Mouse (Mus musculus): ENCODE measurements around the gene Atp5f1.

GRCm38 (mm10) chr3:105974174-105974573 is 14.3 kb upstream of the Atp5f1 start:
- no peak for TF ChIP-seq JUND (IDR thresholded peaks at IDR 0.05; ENCODE audit: low read depth, low read length)
- no peak for TF ChIP-seq KAT2A (conservative IDR thresholded peaks at IDR 0.05; ENCODE audit: low read depth, low read length)

Measured in MEL (cell line).